Comparison of ENCODE assay signal across 10 mouse cellular contexts in genomic region chr3:104349203-104349846, GRCm38 (mm10).
DNase-seq lines count a peak whose midpoint lies in the region; ATAC-seq and TF ChIP-seq lines count a peak whose summit lies in the region.
"Had no signal": no experiment of that assay in that cellular context is flagged by ENCODE, and none has a peak within 500 bp of the region (broad histone marks: within the 10 kb centered on the region; RNA-seq: fewer than 3 reads in every experiment).

No protein-coding gene starts in this region.

- no peak overlapping the region for H3K4me3 ChIP-seq in midbrain, embryonic 14.5 days (replicated peaks; ENCODE audit: low read depth, low read length)
- H3K4me3 ChIP-seq in layer of hippocampus, adult 2 months, result no peak overlapping the region
- H3K4me3 ChIP-seq: erythroblast, embryonic 14.5 days; liver, embryonic 15.5 days had no signal

- no peaks in the 10 kb centered on the region for H3K27me3 ChIP-seq in midbrain, embryonic 14.5 days (ENCODE audit: control insufficient read depth, insufficient read depth, low read length)
- H3K27me3 ChIP-seq: liver, embryonic 15.5 days had no signal

- ATAC-seq in frontal cortex, adult (ENCODE audit: low TSS enrichment), result peak; percentile 90
- no peak; the same call in 1 of the 2 replicates for ATAC-seq in midbrain, embryonic 14.5 days (ENCODE audit: low FRiP score, low TSS enrichment)

- DNase-seq in frontal cortex, postnatal 25 days (ENCODE audit: low spot score in 2 of 2), result no peak
- DNase-seq in right cerebral cortex, postnatal 25 days, result peak; percentile 38
- no peak for DNase-seq in right cerebral cortex, postnatal 14 days
- peak; percentile 80 for DNase-seq in midbrain, embryonic 14.5 days
- no peak for DNase-seq in layer of hippocampus, adult 9-10 months (ENCODE audit: low spot score)
- DNase-seq in adrenal gland, postnatal 10 days, result no peak
- DNase-seq in layer of hippocampus, adult 2 months (ENCODE audit: low spot score in 2 of 2), result no peak

- H3K9me3 ChIP-seq in midbrain, embryonic 14.5 days (ENCODE audit: control insufficient read depth, low read length), result no peaks in the 10 kb centered on the region
- H3K9me3 ChIP-seq: liver, embryonic 15.5 days had no signal

- H3K4me2 ChIP-seq in midbrain, embryonic 14.5 days (ENCODE audit: low read length), result peak overlapping the region; percentile 22
- H3K4me2 ChIP-seq: liver, embryonic 15.5 days had no signal

- WGBS in midbrain, embryonic 14.5 days, result 17% methylated on average over 8 of the region's 8 CpGs

- no peak for TF ChIP-seq CTCF in layer of hippocampus, adult 2 months (conservative IDR thresholded peaks at IDR 0.05)

- H3K27ac ChIP-seq in midbrain, embryonic 14.5 days (replicated peaks; ENCODE audit: low read depth, low read length), result peak overlapping the region; percentile 58; the same call in 1 of the 2 replicates
- H3K27ac ChIP-seq in layer of hippocampus, adult 2 months, result no peak overlapping the region
- H3K27ac ChIP-seq: liver, embryonic 15.5 days had no signal

- H3K9ac ChIP-seq in midbrain, embryonic 14.5 days (replicated peaks; ENCODE audit: low read length), result no peak overlapping the region
- H3K9ac ChIP-seq: liver, embryonic 15.5 days had no signal

- H3K4me1 ChIP-seq in midbrain, embryonic 14.5 days (ENCODE audit: control insufficient read depth, insufficient read depth, low read length), result peaks cover 14% of the 10 kb centered on the region
- H3K4me1 ChIP-seq: liver, embryonic 15.5 days had no signal

- H3K36me3 ChIP-seq in midbrain, embryonic 14.5 days (ENCODE audit: control insufficient read depth, insufficient read depth, low read length), result no peaks in the 10 kb centered on the region
- H3K36me3 ChIP-seq: liver, embryonic 15.5 days had no signal

Comparison
In these comparisons a context has a peak if more than half of its experiments do, and no peak if none do; other contexts are left out.
1. DNase-seq: peak in right cerebral cortex, postnatal 25 days (single experiment) and midbrain, embryonic 14.5 days (single experiment); none in frontal cortex, postnatal 25 days (0 of 2), right cerebral cortex, postnatal 14 days (single experiment), layer of hippocampus, adult 9-10 months (single experiment), adrenal gland, postnatal 10 days (single experiment) and layer of hippocampus, adult 2 months (0 of 2).